ENCODE assay signal across 20 mouse cellular contexts in genomic region chr4:31618026-31618425, GRCm38 (mm10).
DNase-seq lines count a peak whose midpoint lies in the region; ATAC-seq lines count a peak whose summit lies in the region.
"Had no signal": no experiment of that assay in that cellular context is flagged by ENCODE, and none has a peak within 500 bp of the region (broad histone marks: within the 10 kb centered on the region; RNA-seq: fewer than 3 reads in every experiment).

No protein-coding gene starts in this region.

- H3K27ac ChIP-seq in forebrain, embryonic 12.5 days = 0 out of 2 replicates have a peak overlapping the region, but pooled peaks have one; percentile 31
- no peak overlapping the region for H3K27ac ChIP-seq in forebrain, embryonic 11.5 days (ENCODE audit: low read depth, low read length)
- peak overlapping the region; percentile 45; the same call in 1 of the 2 replicates for H3K27ac ChIP-seq in forebrain, embryonic 16.5 days (ENCODE audit: low read length)
- H3K27ac ChIP-seq: embryonic facial prominence, embryonic 13.5 days; left cerebral cortex, adult 2 months; liver, embryonic 13.5 days; lung, embryonic 15.5 days had no signal

- H3K36me3 ChIP-seq in forebrain, embryonic 12.5 days (replicated peaks) = no peaks in the 10 kb centered on the region
- no peaks in the 10 kb centered on the region for H3K36me3 ChIP-seq in forebrain, embryonic 11.5 days (ENCODE audit: control insufficient read depth, insufficient read depth, low read length)
- H3K36me3 ChIP-seq in forebrain, embryonic 16.5 days (ENCODE audit: control insufficient read depth, insufficient read depth) = no peaks in the 10 kb centered on the region
- H3K36me3 ChIP-seq: embryonic facial prominence, embryonic 13.5 days; liver, embryonic 13.5 days; lung, embryonic 15.5 days had no signal

- H3K27me3 ChIP-seq in forebrain, embryonic 12.5 days = peaks cover 6% of the 10 kb centered on the region; the same call in 1 of the 2 replicates
- no peaks in the 10 kb centered on the region for H3K27me3 ChIP-seq in forebrain, embryonic 11.5 days (ENCODE audit: control insufficient read depth, insufficient read depth, low read length)
- no peaks in the 10 kb centered on the region for H3K27me3 ChIP-seq in forebrain, embryonic 16.5 days (replicated peaks; ENCODE audit: control insufficient read depth, insufficient read depth, low read length)
- H3K27me3 ChIP-seq: CH12.LX; embryonic facial prominence, embryonic 13.5 days; liver, embryonic 13.5 days; lung, embryonic 15.5 days had no signal

- no peak overlapping the region for H3K9ac ChIP-seq in forebrain, embryonic 12.5 days
- no peak overlapping the region for H3K9ac ChIP-seq in forebrain, embryonic 11.5 days (ENCODE audit: low read length)
- H3K9ac ChIP-seq in forebrain, embryonic 16.5 days (replicated peaks; ENCODE audit: low read depth, low read length) = no peak overlapping the region
- H3K9ac ChIP-seq: embryonic facial prominence, embryonic 13.5 days; liver, embryonic 13.5 days; lung, embryonic 15.5 days had no signal

- no peak for ATAC-seq in forebrain, embryonic 12.5 days (ENCODE audit: low FRiP score)
- no peak for ATAC-seq in forebrain, embryonic 11.5 days (replicated peaks; ENCODE audit: low FRiP score)
- no peak for ATAC-seq in forebrain, embryonic 16.5 days
- ATAC-seq: inflammation-experienced regulatory T-cells, adult 6 months had no signal

- H3K4me1 ChIP-seq in forebrain, embryonic 12.5 days = peaks cover 29% of the 10 kb centered on the region
- peaks cover 14% of the 10 kb centered on the region; the same call in 1 of the 2 replicates for H3K4me1 ChIP-seq in forebrain, embryonic 11.5 days (replicated peaks; ENCODE audit: control insufficient read depth, insufficient read depth, low read length)
- H3K4me1 ChIP-seq in forebrain, embryonic 16.5 days (replicated peaks; ENCODE audit: control insufficient read depth, insufficient read depth, low read length) = peaks cover 20% of the 10 kb centered on the region
- H3K4me1 ChIP-seq: liver, embryonic 13.5 days; lung, embryonic 15.5 days had no signal

- 50% methylated on average over 4 of the region's 4 CpGs for WGBS in forebrain, embryonic 12.5 days
- WGBS in forebrain, embryonic 11.5 days = 54% methylated on average over 4 of the region's 4 CpGs
- WGBS in forebrain, embryonic 16.5 days = 21% methylated on average over 4 of the region's 4 CpGs

- no peak overlapping the region for H3K4me3 ChIP-seq in forebrain, embryonic 12.5 days (replicated peaks)
- no peak overlapping the region for H3K4me3 ChIP-seq in forebrain, embryonic 11.5 days (ENCODE audit: low read depth, low read length)
- no peak overlapping the region for H3K4me3 ChIP-seq in forebrain, embryonic 16.5 days (replicated peaks; ENCODE audit: low read length)
- H3K4me3 ChIP-seq: embryonic facial prominence, embryonic 13.5 days; left cerebral cortex, adult 2 months; liver, embryonic 13.5 days; lung, embryonic 15.5 days had no signal

- no peak overlapping the region for H3K4me2 ChIP-seq in forebrain, embryonic 12.5 days
- no peak overlapping the region for H3K4me2 ChIP-seq in forebrain, embryonic 11.5 days (ENCODE audit: low read depth, low read length, severe bottlenecking)
- H3K4me2 ChIP-seq in forebrain, embryonic 16.5 days (ENCODE audit: low read length) = 0 out of 2 replicates have a peak overlapping the region, but pooled peaks have one; percentile 2
- H3K4me2 ChIP-seq: embryonic facial prominence, embryonic 13.5 days; heart, embryonic 11.5 days; liver, embryonic 13.5 days; lung, embryonic 15.5 days had no signal

- DNase-seq in forebrain, embryonic 11.5 days (ENCODE audit: low spot score) = no peak
- peak; percentile 3 for DNase-seq in kidney, postnatal 14 days
- DNase-seq in kidney, adult 11 months = no peak
- peak; percentile 62 for DNase-seq in Muller cell, postnatal 12 days (ENCODE audit: inconsistent ontology term)
- DNase-seq in frontal cortex, postnatal 36 days (ENCODE audit: low spot score in 2 of 2) = no peak
- DNase-seq in adrenal gland, adult 8-10 months = no peak
- DNase-seq: cerebellum, adult 8-10 months; heart, postnatal 14 days; kidney, adult 9 months; layer of hippocampus, adult 9-11 months; liver, embryonic 13.5 days; thymus, postnatal 36 days had no signal

- no peaks in the 10 kb centered on the region for H3K9me3 ChIP-seq in forebrain, embryonic 12.5 days
- no peaks in the 10 kb centered on the region for H3K9me3 ChIP-seq in forebrain, embryonic 11.5 days (ENCODE audit: control insufficient read depth, low read length)
- H3K9me3 ChIP-seq in forebrain, embryonic 16.5 days (ENCODE audit: control insufficient read depth, low read length) = no peaks in the 10 kb centered on the region
- H3K9me3 ChIP-seq: embryonic facial prominence, embryonic 13.5 days; liver, embryonic 13.5 days; lung, embryonic 15.5 days had no signal

Comparison
In these comparisons a context has a peak if more than half of its experiments do, and no peak if none do; other contexts are left out.
1. DNase-seq: peak in kidney, postnatal 14 days (single experiment) and Muller cell, postnatal 12 days (single experiment); none in forebrain, embryonic 11.5 days (single experiment), kidney, adult 11 months (single experiment), frontal cortex, postnatal 36 days (0 of 2) and adrenal gland, adult 8-10 months (single experiment).